Mouse (Mus musculus): ENCODE results near the gene Ankrd23. TPM values are rescaled to one million over a fixed set of nuclear protein-coding genes. Genes with fewer than 3 reads are reported as not detected.

The Ankrd23 gene
- polyA plus RNA-seq, 1 experiment from 2014 or later = 18.8 TPM

DNA sequence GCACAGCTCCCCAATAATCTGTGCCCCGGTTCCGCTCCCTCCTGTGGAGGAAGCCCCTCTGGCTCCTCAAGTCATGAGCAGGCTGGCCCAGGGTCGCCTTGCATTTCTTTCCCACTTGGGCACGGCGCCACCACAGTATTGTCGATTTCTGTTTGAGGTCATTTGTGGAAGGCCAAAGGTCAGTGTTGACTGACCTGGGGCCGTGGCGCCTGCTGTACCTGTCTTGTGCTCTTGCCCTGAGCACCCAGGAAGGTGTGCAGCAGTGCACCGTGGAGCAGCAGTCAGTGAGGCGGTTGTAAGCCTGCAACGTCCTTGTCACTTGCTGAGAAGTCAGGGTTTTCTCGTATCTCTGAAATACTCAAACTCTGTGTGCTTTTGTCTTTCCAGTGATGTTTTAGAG, 10.9 kb downstream of the Ankrd23 start:
- WGBS = 88% methylated on average over 12 of the region's 12 CpGs
- no peak for ATAC-seq (ENCODE audit: low FRiP score)

DNA sequence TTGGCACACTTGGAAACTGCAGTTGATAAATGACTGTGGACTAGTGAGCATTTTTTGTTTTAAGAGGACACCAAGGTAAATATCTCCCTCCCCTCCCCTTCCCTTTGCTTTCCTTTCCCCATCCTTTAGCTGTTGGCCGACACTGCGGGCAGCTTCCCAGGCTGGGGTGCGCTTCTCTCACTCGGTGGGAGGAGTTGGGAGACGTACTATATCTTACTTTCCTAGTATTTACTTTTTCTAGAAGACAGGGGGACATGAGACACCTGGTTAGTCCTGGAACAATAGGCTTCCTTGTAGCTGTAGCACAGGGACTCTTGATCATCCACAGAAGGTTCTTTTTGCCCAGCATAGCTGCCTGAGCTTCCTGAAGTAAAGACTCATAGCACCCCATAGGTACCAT, 12.6 kb downstream of the Ankrd23 start:
- peaks cover 3% of the 10 kb centered on the region; the same call in 1 of the 2 replicates for H3K4me1 ChIP-seq
- H3K27ac ChIP-seq = no peak overlapping the region
- no peak overlapping the region for H3K4me3 ChIP-seq
- no peak overlapping the region for H3K4me2 ChIP-seq (replicated peaks)
- no peak for ATAC-seq (ENCODE audit: low FRiP score)
- H3K36me3 ChIP-seq = peaks cover 76% of the 10 kb centered on the region
- H3K9ac ChIP-seq = no peak overlapping the region
- no peaks in the 10 kb centered on the region for H3K27me3 ChIP-seq
- 93% methylated on average over 5 of the region's 5 CpGs for WGBS
- H3K9me3 ChIP-seq (replicated peaks) = no peaks in the 10 kb centered on the region

More for the DNA sequence above, 10.9 kb downstream of the Ankrd23 start:
- H3K4me3 ChIP-seq = no peak overlapping the region
- H3K9ac ChIP-seq = no peak overlapping the region
- peaks cover 6% of the 10 kb centered on the region; the same call in 1 of the 2 replicates for H3K4me1 ChIP-seq
- H3K4me2 ChIP-seq (replicated peaks) = no peak overlapping the region
- H3K27me3 ChIP-seq = no peaks in the 10 kb centered on the region
- H3K36me3 ChIP-seq = peaks cover 61% of the 10 kb centered on the region
- H3K27ac ChIP-seq = no peak overlapping the region
- H3K9me3 ChIP-seq (replicated peaks) = no peaks in the 10 kb centered on the region

DNA sequence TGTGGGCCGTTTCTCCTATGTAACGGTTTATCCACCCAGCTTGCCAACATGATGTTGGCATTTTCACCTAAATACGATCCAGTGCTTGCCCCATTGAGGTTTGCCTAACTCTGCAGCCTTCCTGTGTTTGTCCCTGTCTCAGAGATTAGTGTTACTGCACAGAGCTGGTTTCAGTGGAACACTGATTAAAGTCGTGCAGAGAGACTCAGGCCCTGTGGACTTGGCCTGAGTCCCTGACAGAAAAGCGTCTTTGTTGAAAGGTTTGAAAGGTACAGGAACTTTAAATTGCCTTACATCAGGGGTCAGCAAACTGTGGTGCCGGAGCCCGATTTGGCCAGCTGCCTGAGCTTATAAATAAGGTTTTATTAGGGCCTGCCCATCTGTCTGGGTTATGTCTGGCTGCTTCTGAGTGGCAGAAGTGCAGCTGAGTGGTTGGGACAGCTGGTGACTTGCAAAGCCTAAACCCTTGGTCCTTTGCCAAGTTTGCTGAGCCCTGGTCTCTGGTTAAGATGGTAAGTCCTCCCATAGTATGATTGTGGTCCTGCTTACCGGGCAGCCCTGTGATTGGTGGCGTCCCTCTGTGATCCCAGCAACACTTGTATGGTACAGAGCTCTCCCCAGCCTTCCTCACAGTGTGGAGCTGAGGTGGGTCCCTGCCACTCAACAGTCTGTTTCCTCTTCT, 13.2 kb downstream of the Ankrd23 start:
- H3K9me3 ChIP-seq (replicated peaks) = no peaks in the 10 kb centered on the region
- ATAC-seq (ENCODE audit: low FRiP score) = peak; percentile 47
- peak overlapping the region; percentile 57 for H3K27ac ChIP-seq
- peaks cover 78% of the 10 kb centered on the region for H3K36me3 ChIP-seq
- H3K4me1 ChIP-seq = peaks cover 3% of the 10 kb centered on the region; the same call in 1 of the 2 replicates
- H3K4me3 ChIP-seq = no peak overlapping the region
- no peaks in the 10 kb centered on the region for H3K27me3 ChIP-seq
- 70% methylated on average over 9 of the region's 9 CpGs for WGBS
- no peak overlapping the region for H3K9ac ChIP-seq
- no peak overlapping the region for H3K4me2 ChIP-seq (replicated peaks)

DNA sequence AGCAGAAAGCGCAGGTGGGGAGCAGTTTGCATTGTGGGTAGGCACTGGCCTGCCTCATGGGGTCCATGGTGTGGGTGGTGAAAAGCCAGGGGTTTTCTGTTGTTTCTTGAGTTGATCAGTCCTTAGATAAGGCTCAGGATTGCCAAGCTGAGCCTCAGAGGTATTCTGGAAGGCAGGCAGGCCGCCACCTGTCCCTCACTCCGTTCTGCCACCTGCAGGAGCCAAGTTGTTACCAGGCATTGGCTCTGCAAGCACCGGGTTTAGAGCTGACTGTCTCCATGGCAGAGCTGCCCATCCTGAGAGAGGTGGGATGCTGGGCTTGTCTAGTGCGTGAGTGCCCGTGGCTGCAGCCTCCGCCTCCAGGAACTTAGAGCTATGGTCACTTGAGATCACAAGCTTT, 14.5 kb downstream of the Ankrd23 start:
- no peaks in the 10 kb centered on the region for H3K9me3 ChIP-seq (replicated peaks)
- no peak overlapping the region for H3K27ac ChIP-seq
- ATAC-seq (ENCODE audit: low FRiP score) = no peak
- 93% methylated on average over 7 of the region's 7 CpGs for WGBS
- H3K4me1 ChIP-seq = peaks cover 3% of the 10 kb centered on the region; the same call in 1 of the 2 replicates
- no peak overlapping the region for H3K4me2 ChIP-seq (replicated peaks)
- no peak overlapping the region for H3K4me3 ChIP-seq
- H3K27me3 ChIP-seq = no peaks in the 10 kb centered on the region
- H3K36me3 ChIP-seq = peaks cover 84% of the 10 kb centered on the region
- no peak overlapping the region for H3K9ac ChIP-seq

DNA sequence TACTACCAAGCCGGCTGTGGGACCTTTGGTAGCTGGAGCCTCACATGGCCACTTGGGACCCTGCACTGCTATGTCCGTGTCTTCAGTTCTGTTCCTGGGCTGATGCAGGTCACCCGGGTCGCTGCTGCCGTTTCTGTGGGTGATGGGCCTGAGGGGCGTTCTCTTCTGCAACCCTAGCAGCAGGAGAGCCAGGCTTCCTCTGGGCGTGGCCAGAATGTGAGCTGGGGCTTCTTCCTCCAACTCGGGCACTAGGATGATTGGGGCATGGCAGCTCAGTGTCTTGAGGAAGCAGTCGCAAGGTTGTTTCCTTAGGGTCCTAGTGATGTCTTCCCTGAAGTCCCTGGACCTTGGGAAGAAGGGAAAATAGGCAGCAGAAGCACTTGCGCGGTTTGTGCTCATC, 17.1 kb downstream of the Ankrd23 start:
- H3K36me3 ChIP-seq = peaks cover 68% of the 10 kb centered on the region
- no peaks in the 10 kb centered on the region for H3K27me3 ChIP-seq
- H3K4me3 ChIP-seq = no peak overlapping the region
- H3K9ac ChIP-seq = no peak overlapping the region
- no peak for ATAC-seq (ENCODE audit: low FRiP score)
- H3K27ac ChIP-seq = no peak overlapping the region
- no peak overlapping the region for H3K4me2 ChIP-seq (replicated peaks)
- 84% methylated on average over 11 of the region's 11 CpGs for WGBS
- no peaks in the 10 kb centered on the region for H3K9me3 ChIP-seq (replicated peaks)
- H3K4me1 ChIP-seq = peaks cover 14% of the 10 kb centered on the region

DNA sequence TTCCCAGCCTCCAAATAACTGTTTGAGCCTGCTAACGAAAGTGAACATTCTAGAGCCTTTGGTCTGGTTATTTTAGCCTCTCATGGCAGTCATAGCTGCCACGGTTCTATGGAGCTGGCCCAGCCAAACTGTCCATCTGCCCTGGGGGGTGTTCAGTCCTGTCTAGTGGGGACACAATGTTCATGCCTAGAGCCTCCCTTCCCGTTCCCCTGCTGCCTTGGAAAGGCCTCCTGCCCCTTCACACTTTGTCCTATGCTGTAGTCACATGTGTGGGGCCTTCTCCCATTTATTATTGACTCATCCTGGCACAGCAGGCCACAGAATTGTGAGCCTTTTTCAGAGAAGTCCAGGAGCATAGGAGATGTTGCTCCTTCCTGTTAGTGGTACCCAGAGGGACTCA, 18.4 kb downstream of the Ankrd23 start:
- no peak overlapping the region for H3K9ac ChIP-seq
- H3K4me1 ChIP-seq = peaks cover 26% of the 10 kb centered on the region

DNA sequence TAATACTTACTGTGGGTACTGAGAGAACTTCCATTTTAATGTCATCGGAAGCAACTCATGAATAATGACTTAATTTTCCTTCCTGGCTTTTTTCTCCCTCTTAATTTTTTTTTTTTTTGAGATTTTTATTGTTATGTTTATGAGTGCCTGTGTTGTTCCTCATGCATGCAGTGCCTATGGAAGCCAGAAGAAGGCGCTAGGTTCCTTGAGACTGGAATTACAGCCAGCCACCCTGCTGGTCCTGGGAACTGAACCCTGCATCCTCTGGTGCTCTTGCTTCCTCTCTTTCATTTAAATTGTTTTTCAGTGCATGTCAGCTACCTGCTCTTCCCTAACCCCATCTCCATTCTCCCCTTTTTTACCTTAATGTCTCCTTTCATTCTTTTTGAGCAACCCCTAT, 23.0 kb downstream of the Ankrd23 start:
- Histone ChIP-seq H3K27ac (no peak overlapping the region), H3K36me3 (peaks cover 16% of the 10 kb centered on the region), H3K4me1 (peaks cover 28% of the 10 kb centered on the region), H3K9ac (no peak overlapping the region), H3K4me2 (replicated peaks) (peak overlapping the region; percentile 80), H3K9me3 (replicated peaks) (no peaks in the 10 kb centered on the region), H3K27me3 (no peaks in the 10 kb centered on the region), H3K4me3 (peak overlapping the region; percentile 96)
- WGBS = 43% methylated on average over 2 of the region's 2 CpGs
- no peak for ATAC-seq (ENCODE audit: low FRiP score)

More for the DNA sequence above, 18.4 kb downstream of the Ankrd23 start:
- ATAC-seq (ENCODE audit: low FRiP score) = no peak
- Histone ChIP-seq H3K27ac (no peak overlapping the region), H3K4me2 (replicated peaks) (no peak overlapping the region), H3K4me3 (no peak overlapping the region), H3K9me3 (replicated peaks) (no peaks in the 10 kb centered on the region), H3K27me3 (no peaks in the 10 kb centered on the region), H3K36me3 (peaks cover 57% of the 10 kb centered on the region)
- WGBS = 89% methylated on average over 3 of the region's 3 CpGs

DNA sequence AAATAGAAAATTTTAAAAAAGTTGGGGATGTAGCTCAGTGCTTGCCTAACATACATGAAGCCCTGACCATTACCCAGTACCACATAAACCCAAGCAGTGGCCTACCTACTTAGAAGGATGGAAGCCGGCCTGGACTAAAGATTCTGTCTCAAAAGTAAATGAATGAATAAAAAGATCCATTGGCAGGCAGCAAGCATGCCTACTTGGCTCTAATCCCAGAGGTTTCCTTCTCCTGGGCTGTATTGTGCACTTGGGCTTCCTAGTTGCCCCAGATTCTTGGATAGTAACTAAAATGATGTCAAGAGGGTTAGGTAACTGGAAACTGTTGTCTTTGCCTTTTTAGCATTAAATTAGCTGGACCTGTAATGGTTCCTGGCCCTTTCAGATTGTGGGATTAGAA, 23.4 kb downstream of the Ankrd23 start:
- 9% methylated on average over 1 of the region's 1 CpGs for WGBS
- no peak overlapping the region; the same call in 1 of the 2 replicates for H3K27ac ChIP-seq
- ATAC-seq (ENCODE audit: low FRiP score) = no peak

DNA sequence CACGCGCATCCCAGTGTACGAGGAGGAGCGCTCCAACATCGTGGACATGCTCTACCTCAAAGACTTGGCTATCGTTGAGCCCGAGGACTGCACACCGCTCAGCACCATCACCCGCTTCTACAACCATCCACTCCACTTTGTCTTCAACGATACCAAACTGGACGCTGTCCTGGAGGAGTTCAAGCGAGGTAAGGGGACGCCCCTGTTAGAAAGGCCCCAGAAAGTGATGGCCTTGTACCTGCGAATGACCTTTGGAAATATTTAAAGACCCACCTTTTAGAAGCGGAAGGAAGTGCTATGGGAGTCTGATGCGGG, 23.8 kb downstream of the Ankrd23 start:
- no peaks in the 10 kb centered on the region for H3K27me3 ChIP-seq
- peaks cover 10% of the 10 kb centered on the region for H3K36me3 ChIP-seq
- H3K4me2 ChIP-seq (replicated peaks) = peak overlapping the region; percentile 80
- H3K9me3 ChIP-seq (replicated peaks) = no peaks in the 10 kb centered on the region
- no peak for ATAC-seq (ENCODE audit: low FRiP score)
- under 1% methylated on average over 16 of the region's 16 CpGs for WGBS
- peak overlapping the region; percentile 99 for H3K27ac ChIP-seq
- H3K4me3 ChIP-seq = peak overlapping the region; percentile 96
- H3K9ac ChIP-seq = peak overlapping the region; percentile 93
- peaks cover 28% of the 10 kb centered on the region for H3K4me1 ChIP-seq

More for the DNA sequence above, 23.4 kb downstream of the Ankrd23 start:
- Histone ChIP-seq H3K9me3 (replicated peaks) (no peaks in the 10 kb centered on the region), H3K4me3 (peak overlapping the region; percentile 96), H3K27me3 (no peaks in the 10 kb centered on the region), H3K4me1 (peaks cover 28% of the 10 kb centered on the region), H3K36me3 (peaks cover 14% of the 10 kb centered on the region), H3K9ac (peak overlapping the region; percentile 93), H3K4me2 (replicated peaks) (peak overlapping the region; percentile 80)

DNA sequence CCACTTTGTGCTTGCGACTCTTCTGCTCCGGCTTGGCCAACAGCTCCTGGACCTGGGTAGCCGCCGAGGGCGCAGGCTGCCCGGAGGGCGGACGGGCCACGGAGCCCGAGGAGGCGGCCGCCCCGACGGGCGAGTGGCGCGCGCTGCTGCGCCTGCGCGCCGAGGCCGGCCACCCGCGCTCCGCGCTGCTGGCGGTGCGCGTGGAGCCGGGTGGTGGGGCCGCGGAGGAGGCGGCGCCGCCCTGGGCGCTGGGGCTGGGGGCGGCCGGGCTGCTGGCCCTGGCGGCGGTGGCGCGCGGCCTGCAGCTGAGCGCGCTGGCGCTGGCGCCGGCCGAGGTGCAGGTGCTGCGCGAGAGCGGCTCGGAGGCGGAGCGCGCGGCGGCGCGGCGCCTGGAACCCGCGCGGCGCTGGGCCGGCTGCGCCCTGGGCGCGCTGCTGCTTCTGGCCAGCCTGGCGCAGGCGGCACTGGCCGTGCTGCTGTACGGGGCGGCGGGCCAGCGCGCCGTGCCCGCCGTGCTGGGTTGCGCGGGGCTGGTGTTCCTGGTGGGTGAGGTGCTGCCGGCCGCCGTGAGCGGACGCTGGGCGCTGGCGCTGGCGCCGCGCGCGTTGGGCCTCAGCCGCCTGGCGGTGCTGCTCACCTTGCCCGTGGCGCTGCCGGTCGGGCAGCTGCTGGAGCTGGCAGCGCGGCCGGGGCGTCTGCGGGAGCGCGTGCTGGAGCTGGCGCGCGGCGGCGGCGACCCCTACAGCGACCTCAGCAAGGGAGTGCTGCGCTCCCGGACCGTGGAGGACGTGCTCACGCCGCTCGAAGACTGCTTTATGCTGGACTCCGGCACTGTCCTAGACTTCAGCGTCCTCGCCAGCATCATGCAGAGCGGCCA, 24.4 kb downstream of the Ankrd23 start:
- H3K9ac ChIP-seq = peak overlapping the region; percentile 93
- peak overlapping the region; percentile 80 for H3K4me2 ChIP-seq (replicated peaks)
- peak; percentile 76 for ATAC-seq (ENCODE audit: low FRiP score)
- H3K27me3 ChIP-seq = no peaks in the 10 kb centered on the region
- H3K4me3 ChIP-seq = peak overlapping the region; percentile 96
- no peaks in the 10 kb centered on the region for H3K9me3 ChIP-seq (replicated peaks)
- H3K27ac ChIP-seq = peak overlapping the region; percentile 99
- peaks cover 16% of the 10 kb centered on the region for H3K36me3 ChIP-seq
- 0% methylated on average over 60 of the region's 126 CpGs for WGBS
- peaks cover 28% of the 10 kb centered on the region for H3K4me1 ChIP-seq

DNA sequence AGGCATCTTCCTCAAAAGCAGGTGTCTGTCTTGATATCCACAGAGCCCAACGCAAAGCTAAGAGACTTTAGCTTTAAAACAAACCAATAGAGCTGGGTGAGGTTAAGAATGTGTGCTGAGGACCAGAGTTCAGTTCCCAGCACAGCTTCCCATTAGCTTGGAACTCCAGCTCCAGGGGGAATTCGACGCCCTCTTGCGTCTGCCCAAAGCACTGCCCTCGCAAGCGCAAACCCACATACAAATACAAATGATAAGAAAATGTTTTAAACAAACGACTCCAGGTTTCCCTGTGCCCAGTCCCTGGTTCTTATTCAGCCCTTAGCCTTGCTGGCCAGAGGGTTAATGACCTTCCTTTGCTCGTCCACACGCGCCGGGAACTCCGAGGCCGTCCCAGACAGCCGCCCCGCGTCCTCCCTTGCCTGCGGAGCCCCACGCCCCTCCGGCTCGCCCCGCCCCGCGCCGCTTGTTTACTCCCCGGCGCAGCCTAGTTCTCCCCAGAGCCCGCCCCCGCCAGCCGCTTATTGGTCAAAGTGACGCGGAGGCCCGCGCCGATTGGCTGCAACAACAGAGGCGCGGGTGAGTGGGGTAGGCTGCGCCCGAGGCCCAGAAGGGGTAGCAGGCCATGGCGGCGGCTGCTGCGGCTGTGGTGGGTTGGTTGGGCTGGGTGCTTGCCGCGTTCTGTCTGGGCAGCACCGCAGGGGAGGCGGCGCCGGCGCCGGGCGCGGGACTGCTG, 25.2 kb downstream of the Ankrd23 start, which contains the start of gene Cnnm3:
TSS of gene Cnnm3 (plus strand) at position 579 of the 733 bp plus-strand sequence.
- H3K27ac ChIP-seq = peak within 1 kb of the TSS; percentile 99
- 1% methylated on average over 48 of the region's 51 CpGs for WGBS
- H3K9ac ChIP-seq = peak within 1 kb of the TSS; percentile 93
- peaks cover 16% of the 10 kb centered on the region for H3K36me3 ChIP-seq
- H3K4me3 ChIP-seq = peak within 1 kb of the TSS; percentile 96
- H3K9me3 ChIP-seq (replicated peaks) = no peaks in the 10 kb centered on the region
- no peaks in the 10 kb centered on the region for H3K27me3 ChIP-seq
- peak within 1 kb of the TSS; percentile 80 for H3K4me2 ChIP-seq (replicated peaks)
- ATAC-seq (ENCODE audit: low FRiP score) = peak; percentile 97
- peaks cover 28% of the 10 kb centered on the region for H3K4me1 ChIP-seq

DNA sequence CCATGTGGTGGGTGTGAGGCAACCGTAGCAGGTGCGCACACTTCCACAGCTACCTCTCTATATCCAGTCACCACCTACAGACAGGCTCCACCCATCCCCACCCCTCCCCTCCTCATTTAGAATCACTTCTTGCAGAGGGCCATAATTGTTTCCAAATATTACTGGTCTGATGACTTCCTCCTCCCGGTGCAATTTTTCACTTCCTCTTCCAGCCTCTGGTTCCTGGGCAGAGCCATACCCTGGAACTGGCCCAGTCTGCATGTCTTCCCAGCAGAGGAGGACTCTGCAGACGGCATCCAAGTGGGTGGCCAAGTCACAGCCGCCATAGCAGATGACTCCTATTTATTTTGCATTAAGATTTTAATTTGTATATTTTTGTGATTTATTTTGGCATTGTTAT, 28.4 kb downstream of the Ankrd23 start:
- Histone ChIP-seq H3K4me1 (peaks cover 4% of the 10 kb centered on the region), H3K27ac (no peak overlapping the region), H3K4me3 (no peak overlapping the region), H3K36me3 (peaks cover 18% of the 10 kb centered on the region), H3K9me3 (replicated peaks) (no peaks in the 10 kb centered on the region), H3K27me3 (no peaks in the 10 kb centered on the region), H3K4me2 (replicated peaks) (no peak overlapping the region), H3K9ac (no peak overlapping the region)
- 88% methylated on average over 5 of the region's 5 CpGs for WGBS
- no peak for ATAC-seq (ENCODE audit: low FRiP score)

Measured in hindbrain, embryonic 12.5 days (tissue).